In the genomic region with DNA sequence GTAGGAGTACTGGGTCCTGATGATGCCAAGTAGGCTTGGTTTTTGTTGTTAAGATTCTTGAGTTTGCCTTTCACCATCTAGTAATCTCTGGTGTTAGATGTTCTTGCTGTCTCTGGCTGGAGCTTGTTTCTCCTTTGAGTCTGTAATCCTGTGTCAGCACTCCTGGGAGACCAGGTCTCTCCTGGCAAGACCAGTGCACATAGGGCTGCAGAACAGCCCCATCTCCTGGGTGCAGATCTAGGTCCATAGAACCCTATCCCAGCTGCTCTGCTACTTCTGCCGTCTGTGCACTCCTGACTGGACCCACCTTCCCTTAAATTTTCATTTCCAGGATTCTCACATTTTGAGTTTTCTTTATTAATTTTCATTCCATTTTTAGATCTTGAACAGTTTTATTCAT, we compare ENCODE assay signal across 28 mouse cellular contexts.
DNase-seq lines count a peak whose midpoint lies in the region; ATAC-seq lines count a peak whose summit lies in the region.
"Had no signal": no experiment of that assay in that cellular context is flagged by ENCODE, and none has a peak within 500 bp of the region (broad histone marks: within the 10 kb centered on the region; RNA-seq: fewer than 3 reads in every experiment).

No protein-coding gene starts in this region.

- H3K27ac ChIP-seq in midbrain, embryonic 11.5 days (ENCODE audit: low read depth, low read length), result no peak overlapping the region
- no peak overlapping the region for H3K27ac ChIP-seq in intestine, embryonic 15.5 days
- H3K27ac ChIP-seq: embryonic facial prominence, embryonic 10.5 days; embryonic facial prominence, embryonic 13.5 days; forebrain, embryonic 12.5 days; gastrocnemius, adult 2 months; hindbrain, embryonic 12.5 days; hindbrain, embryonic 15.5 days had no signal

- H3K36me3 ChIP-seq in midbrain, embryonic 11.5 days (ENCODE audit: control insufficient read depth, insufficient read depth, low read length), result no peaks in the 10 kb centered on the region
- H3K36me3 ChIP-seq in intestine, embryonic 15.5 days, result no peaks in the 10 kb centered on the region
- H3K36me3 ChIP-seq: embryonic facial prominence, embryonic 10.5 days; embryonic facial prominence, embryonic 13.5 days; forebrain, embryonic 12.5 days; G1E; hindbrain, embryonic 12.5 days; hindbrain, embryonic 15.5 days had no signal

- H3K4me1 ChIP-seq in midbrain, embryonic 11.5 days (ENCODE audit: control insufficient read depth, insufficient read depth, low read length), result no peaks in the 10 kb centered on the region
- no peaks in the 10 kb centered on the region for H3K4me1 ChIP-seq in intestine, embryonic 15.5 days (replicated peaks)
- H3K4me1 ChIP-seq: embryonic facial prominence, embryonic 10.5 days; embryonic facial prominence, embryonic 13.5 days; forebrain, embryonic 12.5 days; hindbrain, embryonic 12.5 days; hindbrain, embryonic 15.5 days had no signal

- H3K27me3 ChIP-seq in midbrain, embryonic 11.5 days (ENCODE audit: control insufficient read depth, insufficient read depth, low read length), result no peaks in the 10 kb centered on the region
- no peaks in the 10 kb centered on the region for H3K27me3 ChIP-seq in intestine, embryonic 15.5 days (replicated peaks)
- H3K27me3 ChIP-seq: CH12.LX; embryonic facial prominence, embryonic 13.5 days; forebrain, embryonic 12.5 days; hindbrain, embryonic 12.5 days; hindbrain, embryonic 15.5 days had no signal

- ATAC-seq in midbrain, embryonic 11.5 days (ENCODE audit: low FRiP score), result no peak
- no peak for ATAC-seq in intestine, embryonic 15.5 days
- ATAC-seq: forebrain, embryonic 16.5 days; intestine, embryonic 16.5 days had no signal

- peak; percentile 59 for DNase-seq in brain, adult 2 months (ENCODE audit: low read depth, low spot score)
- peak; percentile 37 for DNase-seq in cerebellum, adult 11-12 months
- peak; percentile 26 for DNase-seq in cerebellum, adult 8-10 months
- DNase-seq in cerebellum, postnatal 14 days, result peak; percentile 9 to 50
- no peak for DNase-seq in gastrocnemius, adult 18-20 months (ENCODE audit: low spot score)
- DNase-seq in midbrain, embryonic 11.5 days (ENCODE audit: low spot score, missing footprints), result no peak
- DNase-seq in layer of hippocampus, postnatal 36 days, result no peak
- DNase-seq: adrenal gland, adult 2 months; adrenal gland, postnatal 14 days; B cell, adult 2 months; embryo, embryonic 11 days; gastrocnemius, adult 2 months; gastrocnemius, postnatal 14 days; heart, adult 11 months; kidney, adult 18-20 months; kidney, adult 9 months had no signal

- no peak overlapping the region for H3K4me3 ChIP-seq in midbrain, embryonic 11.5 days (ENCODE audit: low read depth, low read length)
- H3K4me3 ChIP-seq in intestine, embryonic 15.5 days (replicated peaks), result no peak overlapping the region
- H3K4me3 ChIP-seq: embryonic facial prominence, embryonic 10.5 days; embryonic facial prominence, embryonic 13.5 days; erythroblast, embryonic 14.5 days; forebrain, embryonic 12.5 days; gastrocnemius, adult 2 months; hindbrain, embryonic 12.5 days; hindbrain, embryonic 15.5 days had no signal

- WGBS in midbrain, embryonic 11.5 days, result 90% methylated on average over 1 of the region's 1 CpGs
- 84% methylated on average over 1 of the region's 1 CpGs for WGBS in intestine, embryonic 15.5 days

- H3K9ac ChIP-seq in midbrain, embryonic 11.5 days (ENCODE audit: low read length), result no peak overlapping the region
- H3K9ac ChIP-seq in intestine, embryonic 15.5 days, result no peak overlapping the region
- H3K9ac ChIP-seq: embryonic facial prominence, embryonic 13.5 days; forebrain, embryonic 12.5 days; hindbrain, embryonic 12.5 days; hindbrain, embryonic 15.5 days had no signal

- no peak overlapping the region for H3K4me2 ChIP-seq in midbrain, embryonic 11.5 days
- no peak overlapping the region for H3K4me2 ChIP-seq in intestine, embryonic 15.5 days (replicated peaks)
- H3K4me2 ChIP-seq: embryonic facial prominence, embryonic 13.5 days; forebrain, embryonic 12.5 days; heart, embryonic 11.5 days; hindbrain, embryonic 12.5 days; hindbrain, embryonic 15.5 days had no signal

- no peaks in the 10 kb centered on the region for H3K9me3 ChIP-seq in midbrain, embryonic 11.5 days (ENCODE audit: control insufficient read depth, low read length)
- H3K9me3 ChIP-seq in intestine, embryonic 15.5 days, result no peaks in the 10 kb centered on the region
- H3K9me3 ChIP-seq: embryonic facial prominence, embryonic 10.5 days; embryonic facial prominence, embryonic 13.5 days; forebrain, embryonic 12.5 days; G1E; hindbrain, embryonic 12.5 days; hindbrain, embryonic 15.5 days had no signal

Comparison
In these comparisons a context has a peak if more than half of its experiments do, and no peak if none do; other contexts are left out.
1. DNase-seq: peak in brain, adult 2 months (single experiment), cerebellum, adult 11-12 months (single experiment), cerebellum, adult 8-10 months (single experiment) and cerebellum, postnatal 14 days (2 of 2); none in gastrocnemius, adult 18-20 months (single experiment), midbrain, embryonic 11.5 days (single experiment) and layer of hippocampus, postnatal 36 days (0 of 2).